ENCODE assay signal across 26 mouse cellular contexts in the genomic region with DNA sequence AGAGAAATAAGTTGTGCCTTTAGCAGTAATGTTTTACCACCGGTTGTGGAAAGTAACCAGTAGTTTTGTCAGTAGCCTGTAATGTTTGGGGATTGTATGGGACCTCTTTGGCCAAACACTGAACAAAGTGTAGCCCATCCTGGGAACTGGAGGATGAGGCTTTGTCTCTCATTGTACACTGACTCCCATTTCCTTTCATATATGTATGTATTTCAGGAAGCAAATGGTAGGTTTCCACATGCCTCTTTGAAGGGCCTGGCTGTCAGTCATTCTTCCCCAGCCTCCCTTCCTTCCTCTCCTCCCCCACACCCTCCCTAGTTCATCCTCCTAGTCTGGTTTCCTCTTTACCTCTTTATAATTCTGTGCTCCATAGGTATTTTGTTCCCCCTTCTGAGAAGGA.
"Had no signal": no experiment of that assay in that cellular context is flagged by ENCODE, and none has a peak within 500 bp of the region (broad histone marks: within the 10 kb centered on the region; RNA-seq: fewer than 3 reads in every experiment).

No protein-coding gene starts in this region.

- H3K4me3 ChIP-seq: embryonic facial prominence, embryonic 10.5 days; embryonic facial prominence, embryonic 12.5 days; embryonic facial prominence, embryonic 13.5 days; embryonic facial prominence, embryonic 15.5 days; erythroblast, embryonic 14.5 days; forebrain, embryonic 10.5 days; forebrain, embryonic 12.5 days; forebrain, embryonic 13.5 days; forebrain, embryonic 15.5 days; gastrocnemius, adult 2 months; heart, adult 2 months had no signal

- H3K27ac ChIP-seq: embryonic facial prominence, embryonic 10.5 days; embryonic facial prominence, embryonic 12.5 days; embryonic facial prominence, embryonic 13.5 days; embryonic facial prominence, embryonic 15.5 days; forebrain, embryonic 10.5 days; forebrain, embryonic 12.5 days; forebrain, embryonic 13.5 days; forebrain, embryonic 15.5 days; gastrocnemius, adult 2 months; heart, adult 2 months had no signal

- H3K27me3 ChIP-seq: embryonic facial prominence, embryonic 12.5 days; embryonic facial prominence, embryonic 13.5 days; embryonic facial prominence, embryonic 15.5 days; forebrain, embryonic 12.5 days; forebrain, embryonic 13.5 days; forebrain, embryonic 15.5 days had no signal

- DNase-seq: cerebellum, adult 9-11 months; cerebellum, postnatal 10 days; cerebellum, postnatal 14 days; cerebellum, postnatal 25 days; cerebellum, postnatal 36 days; embryo, embryonic 11 days; forebrain, postnatal 0 days; gastrocnemius, adult 2 months; gastrocnemius, postnatal 10 days; gastrocnemius, postnatal 14 days; gastrocnemius, postnatal 25 days; gastrocnemius, postnatal 36 days; heart, adult 11 months; heart, adult 18-20 months; heart, adult 2 months had no signal

- H3K9ac ChIP-seq: embryonic facial prominence, embryonic 12.5 days; embryonic facial prominence, embryonic 13.5 days; embryonic facial prominence, embryonic 15.5 days; forebrain, embryonic 12.5 days; forebrain, embryonic 13.5 days; forebrain, embryonic 15.5 days; forebrain, postnatal 0 days had no signal

- H3K4me1 ChIP-seq: embryonic facial prominence, embryonic 10.5 days; embryonic facial prominence, embryonic 12.5 days; embryonic facial prominence, embryonic 13.5 days; embryonic facial prominence, embryonic 15.5 days; forebrain, embryonic 10.5 days had no signal

- H3K4me2 ChIP-seq: embryonic facial prominence, embryonic 12.5 days; embryonic facial prominence, embryonic 13.5 days; embryonic facial prominence, embryonic 15.5 days; forebrain, embryonic 12.5 days; forebrain, embryonic 13.5 days; forebrain, embryonic 15.5 days had no signal

- H3K9me3 ChIP-seq: embryonic facial prominence, embryonic 10.5 days; embryonic facial prominence, embryonic 12.5 days; embryonic facial prominence, embryonic 13.5 days; embryonic facial prominence, embryonic 15.5 days; forebrain, embryonic 10.5 days; forebrain, embryonic 12.5 days; forebrain, embryonic 13.5 days; forebrain, embryonic 15.5 days had no signal

- H3K36me3 ChIP-seq: embryonic facial prominence, embryonic 10.5 days; embryonic facial prominence, embryonic 12.5 days; embryonic facial prominence, embryonic 13.5 days; embryonic facial prominence, embryonic 15.5 days; forebrain, embryonic 10.5 days; forebrain, embryonic 12.5 days; forebrain, embryonic 15.5 days had no signal

- ATAC-seq: forebrain, embryonic 13.5 days; forebrain, embryonic 14.5 days; forebrain, embryonic 15.5 days; forebrain, embryonic 16.5 days; forebrain, postnatal 0 days had no signal
